Mouse (Mus musculus) hindbrain, embryonic 15.5 days (tissue): ENCODE data around the gene Ctnnbl1. TPM values are rescaled to one million over a fixed set of nuclear protein-coding genes. Genes with fewer than 3 reads are reported as not detected.
A peak's percentile ranks its signal among the peaks of the same experiment; 100 is the strongest.

Experiments used
- ATAC-seq: fragments of 200-750 bp; cut with Nextera tagmentation; 2 replicates; pipeline ENCODE4 v1.8.0; 2017; ENCODE audit warnings: low read depth, moderate number of reproducible peaks, moderate TSS enrichment; ENCODE audit not compliant: low FRiP score
- H3K27ac ChIP-seq: fragments of 300-500 bp; sonication (generic); replicated peaks from 2 replicates; pipeline ENCODE4 v1.5.1; 2015; ENCODE audit warnings: mild to moderate bottlenecking, inconsistent platforms
- H3K27me3 ChIP-seq: fragments of 300-500 bp; sonication (generic); 2 replicates; pipeline ENCODE4 v1.6.1; 2015; ENCODE audit warnings: control low read depth, inconsistent platforms
- H3K36me3 ChIP-seq: fragments of 300-500 bp; sonication (generic); 2 replicates; pipeline ENCODE4 v1.6.1; 2015; ENCODE audit warnings: control low read depth, inconsistent platforms
- H3K4me1 ChIP-seq: fragments of 300-500 bp; sonication (generic); replicated peaks from 2 replicates; pipeline ENCODE4 v1.6.1; 2015; ENCODE audit warnings: control low read depth, inconsistent platforms
- H3K4me2 ChIP-seq: fragments of 300-500 bp; sonication (generic); 2 replicates; pipeline ENCODE4 v1.6.1; 2015; ENCODE audit warnings: moderate library complexity, mild to moderate bottlenecking, inconsistent platforms
- H3K4me3 ChIP-seq: fragments of 300-500 bp; sonication (generic); 2 replicates; pipeline ENCODE4 v1.5.1; 2015; ENCODE audit warnings: mild to moderate bottlenecking, inconsistent platforms
- H3K9ac ChIP-seq: fragments of 300-500 bp; sonication (generic); 2 replicates; pipeline ENCODE4 v1.6.1; 2015; ENCODE audit warnings: inconsistent platforms
- H3K9me3 ChIP-seq: fragments of 300-500 bp; sonication (generic); 2 replicates; pipeline ENCODE4 v1.6.1; 2016; ENCODE audit warnings: control low read depth, inconsistent platforms
- WGBS: fragments of 180-500 bp; shearing (Covaris S2); methylation state at CpG from one replicate; pipeline ENCODE4 v1.1.7; 2015; 5-methylcytosine and 5-hydroxymethylcytosine counted together
- polyA plus RNA-seq: library from polyadenylated mRNA; unstranded; fragments of >200 nt; fragmentation: Nextera tagmentation; extraction: Ambion mirVana; gene quantifications from 2 replicates; pipeline ENCODE4 v1.2.1, GENCODE M21; 2015

Gene Ctnnbl1
- 55.6 and 58.9 TPM in 2 replicates for polyA plus RNA-seq

GRCm38 (mm10) chr2:157736854-157737850 lies at the start of gene Ctnnbl1:
Ctnnbl1 (plus strand) TSS chr2:157737401.
- WGBS = 12% methylated on average over 44 of the region's 44 CpGs
- H3K27ac ChIP-seq = 0 out of 2 replicates have a peak within 1 kb of the TSS, but pooled peaks have one; percentile 14
- peak; percentile 95 for ATAC-seq

GRCm38 (mm10) chr2:157687506-157687905 lies 49.7 kb upstream of the Ctnnbl1 start:
- ATAC-seq = no peak
- no peaks in the 10 kb centered on the region for H3K27me3 ChIP-seq
- H3K4me3 ChIP-seq = no peak overlapping the region
- no peaks in the 10 kb centered on the region for H3K9me3 ChIP-seq
- no peak overlapping the region for H3K4me2 ChIP-seq
- peaks cover 13% of the 10 kb centered on the region for H3K4me1 ChIP-seq
- no peaks in the 10 kb centered on the region for H3K36me3 ChIP-seq
- no peak overlapping the region for H3K9ac ChIP-seq
- 64% methylated on average over 3 of the region's 3 CpGs for WGBS
- no peak overlapping the region for H3K27ac ChIP-seq

More at GRCm38 (mm10) chr2:157736854-157737850, at the start of gene Ctnnbl1:
- peak within 1 kb of the TSS; percentile 81 for H3K4me3 ChIP-seq
- H3K9me3 ChIP-seq = no peaks in the 10 kb centered on the region
- no peaks in the 10 kb centered on the region for H3K27me3 ChIP-seq
- H3K9ac ChIP-seq = peak within 1 kb of the TSS; percentile 77
- H3K36me3 ChIP-seq = no peaks in the 10 kb centered on the region
- peaks cover 18% of the 10 kb centered on the region for H3K4me1 ChIP-seq
- H3K4me2 ChIP-seq = peak within 1 kb of the TSS; percentile 69

- Histone ChIP-seq H3K27ac (peak overlapping the region; percentile 37), H3K9me3 (no peaks in the 10 kb centered on the region), H3K4me3 (no peak overlapping the region), H3K36me3 (no peaks in the 10 kb centered on the region), H3K9ac (no peak overlapping the region), H3K4me2 (no peak overlapping the region), H3K27me3 (no peaks in the 10 kb centered on the region), H3K4me1 (peaks cover 21% of the 10 kb centered on the region)
- ATAC-seq = peak; percentile 51; the same call in 1 of the 2 replicates
- 47% methylated on average over 13 of the region's 13 CpGs for WGBS
Observed at GRCm38 (mm10) chr2:157691266-157692105, 45.7 kb upstream of the Ctnnbl1 start.

- Histone ChIP-seq H3K9me3 (no peaks in the 10 kb centered on the region), H3K27me3 (no peaks in the 10 kb centered on the region), H3K9ac (no peak overlapping the region), H3K4me2 (no peak overlapping the region), H3K36me3 (no peaks in the 10 kb centered on the region), H3K27ac (peak overlapping the region; percentile 37; the same call in 1 of the 2 replicates), H3K4me1 (peaks cover 28% of the 10 kb centered on the region), H3K4me3 (no peak overlapping the region)
- 24% methylated on average over 17 of the region's 17 CpGs for WGBS
- ATAC-seq = no peak
Observed at GRCm38 (mm10) chr2:157692365-157692932, 44.8 kb upstream of the Ctnnbl1 start.

GRCm38 (mm10) chr2:157693576-157693975 lies 43.6 kb upstream of the Ctnnbl1 start:
- WGBS = 91% methylated on average over 3 of the region's 3 CpGs
- Histone ChIP-seq H3K4me3 (no peak overlapping the region), H3K4me2 (no peak overlapping the region), H3K9me3 (no peaks in the 10 kb centered on the region), H3K27ac (no peak overlapping the region), H3K4me1 (peaks cover 30% of the 10 kb centered on the region), H3K36me3 (no peaks in the 10 kb centered on the region), H3K27me3 (no peaks in the 10 kb centered on the region), H3K9ac (no peak overlapping the region)
- ATAC-seq = no peak

GRCm38 (mm10) chr2:157696297-157696731 lies 40.9 kb upstream of the Ctnnbl1 start:
- Histone ChIP-seq H3K9ac (no peak overlapping the region), H3K36me3 (no peaks in the 10 kb centered on the region), H3K4me2 (no peak overlapping the region), H3K9me3 (no peaks in the 10 kb centered on the region), H3K4me3 (no peak overlapping the region), H3K27ac (peak overlapping the region; percentile 18; the same call in 1 of the 2 replicates), H3K27me3 (no peaks in the 10 kb centered on the region), H3K4me1 (peaks cover 38% of the 10 kb centered on the region)
- 5% methylated on average over 6 of the region's 7 CpGs for WGBS
- ATAC-seq = peak; percentile 71

GRCm38 (mm10) chr2:157703155-157703554 lies 34.0 kb upstream of the Ctnnbl1 start:
- Histone ChIP-seq H3K9me3 (no peaks in the 10 kb centered on the region), H3K27ac (peak overlapping the region; percentile 68), H3K4me2 (no peak overlapping the region), H3K36me3 (no peaks in the 10 kb centered on the region), H3K9ac (no peak overlapping the region), H3K27me3 (no peaks in the 10 kb centered on the region), H3K4me3 (no peak overlapping the region), H3K4me1 (peaks cover 57% of the 10 kb centered on the region)
- 15% methylated on average over 8 of the region's 8 CpGs for WGBS
- ATAC-seq = no peak

- H3K4me3 ChIP-seq = no peak overlapping the region
- H3K9me3 ChIP-seq = no peaks in the 10 kb centered on the region
- 17% methylated on average over 28 of the region's 28 CpGs for WGBS
- H3K9ac ChIP-seq = no peak overlapping the region
- no peak overlapping the region for H3K4me2 ChIP-seq
- peak overlapping the region; percentile 69 for H3K27ac ChIP-seq
- no peaks in the 10 kb centered on the region for H3K36me3 ChIP-seq
- 0 out of 2 replicates have a peak, but pooled peaks have one; percentile 49 for ATAC-seq
- no peaks in the 10 kb centered on the region for H3K27me3 ChIP-seq
- H3K4me1 ChIP-seq = peaks cover 50% of the 10 kb centered on the region
Observed at GRCm38 (mm10) chr2:157704991-157705776, 32.0 kb upstream of the Ctnnbl1 start.

- Histone ChIP-seq H3K4me2 (no peak overlapping the region), H3K4me3 (no peak overlapping the region), H3K36me3 (no peaks in the 10 kb centered on the region), H3K27me3 (no peaks in the 10 kb centered on the region), H3K9me3 (no peaks in the 10 kb centered on the region), H3K9ac (no peak overlapping the region), H3K4me1 (peaks cover 50% of the 10 kb centered on the region), H3K27ac (peak overlapping the region; percentile 69; the same call in 1 of the 2 replicates)
- WGBS = 34% methylated on average over 8 of the region's 8 CpGs
- no peak for ATAC-seq
Observed at GRCm38 (mm10) chr2:157705777-157706158, 31.4 kb upstream of the Ctnnbl1 start.

GRCm38 (mm10) chr2:157707191-157707923 lies 29.8 kb upstream of the Ctnnbl1 start:
- ATAC-seq = no peak
- Histone ChIP-seq H3K27ac (0 out of 2 replicates have a peak overlapping the region, but pooled peaks have one; percentile 22), H3K4me2 (no peak overlapping the region), H3K4me3 (no peak overlapping the region), H3K9me3 (no peaks in the 10 kb centered on the region), H3K36me3 (no peaks in the 10 kb centered on the region), H3K27me3 (no peaks in the 10 kb centered on the region), H3K9ac (no peak overlapping the region), H3K4me1 (peaks cover 41% of the 10 kb centered on the region)
- WGBS = 59% methylated on average over 11 of the region's 11 CpGs
